Mouse (Mus musculus): ENCODE results near the gene Rasgef1c. TPM values are rescaled to one million over a fixed set of nuclear protein-coding genes. Genes with fewer than 3 reads are reported as not detected.

The Rasgef1c gene
- not detected for total RNA-seq (2023)

DNA sequence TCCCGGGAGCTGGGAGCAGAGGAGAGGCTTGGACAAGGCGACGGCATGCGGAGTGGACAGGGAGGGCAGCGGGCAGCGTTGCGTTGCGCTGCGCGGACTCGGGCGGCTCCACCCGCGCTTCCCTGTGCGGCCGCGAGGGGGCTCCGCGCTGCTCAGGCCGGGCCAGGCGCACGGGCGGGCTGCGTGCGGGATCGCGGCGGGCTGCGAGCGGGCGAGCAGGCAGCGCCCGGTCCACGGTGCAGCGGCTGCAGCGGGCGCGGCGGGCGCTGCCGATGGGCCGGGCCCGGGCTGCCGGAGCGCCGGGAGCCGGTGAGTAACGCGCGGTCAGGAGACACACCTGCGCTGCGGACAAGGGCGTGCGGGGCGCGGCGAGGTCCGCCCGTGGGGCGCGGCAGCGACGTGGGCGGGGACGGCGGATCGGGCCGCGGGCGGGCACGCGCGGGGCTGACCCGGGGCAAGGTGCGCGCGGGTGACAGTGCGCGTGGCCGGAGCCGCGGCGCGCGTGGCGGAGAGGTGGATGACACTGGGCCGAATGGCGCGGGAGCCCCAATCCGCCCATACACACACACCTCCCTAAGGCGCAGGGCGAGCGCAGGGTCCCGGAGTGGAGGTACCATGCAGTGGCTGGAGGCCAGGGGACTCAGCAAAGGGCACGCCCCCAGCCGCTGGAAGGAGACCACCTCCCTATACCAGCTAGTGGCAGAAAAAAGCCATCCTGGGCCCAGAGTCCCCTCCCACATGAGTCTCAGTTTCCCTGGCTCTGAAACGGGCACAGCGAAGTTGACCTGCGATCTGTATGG lies at the start of gene Rasgef1c:
TSS of gene Rasgef1c (plus strand) at position 177 of the 800 bp plus-strand sequence.

DNA sequence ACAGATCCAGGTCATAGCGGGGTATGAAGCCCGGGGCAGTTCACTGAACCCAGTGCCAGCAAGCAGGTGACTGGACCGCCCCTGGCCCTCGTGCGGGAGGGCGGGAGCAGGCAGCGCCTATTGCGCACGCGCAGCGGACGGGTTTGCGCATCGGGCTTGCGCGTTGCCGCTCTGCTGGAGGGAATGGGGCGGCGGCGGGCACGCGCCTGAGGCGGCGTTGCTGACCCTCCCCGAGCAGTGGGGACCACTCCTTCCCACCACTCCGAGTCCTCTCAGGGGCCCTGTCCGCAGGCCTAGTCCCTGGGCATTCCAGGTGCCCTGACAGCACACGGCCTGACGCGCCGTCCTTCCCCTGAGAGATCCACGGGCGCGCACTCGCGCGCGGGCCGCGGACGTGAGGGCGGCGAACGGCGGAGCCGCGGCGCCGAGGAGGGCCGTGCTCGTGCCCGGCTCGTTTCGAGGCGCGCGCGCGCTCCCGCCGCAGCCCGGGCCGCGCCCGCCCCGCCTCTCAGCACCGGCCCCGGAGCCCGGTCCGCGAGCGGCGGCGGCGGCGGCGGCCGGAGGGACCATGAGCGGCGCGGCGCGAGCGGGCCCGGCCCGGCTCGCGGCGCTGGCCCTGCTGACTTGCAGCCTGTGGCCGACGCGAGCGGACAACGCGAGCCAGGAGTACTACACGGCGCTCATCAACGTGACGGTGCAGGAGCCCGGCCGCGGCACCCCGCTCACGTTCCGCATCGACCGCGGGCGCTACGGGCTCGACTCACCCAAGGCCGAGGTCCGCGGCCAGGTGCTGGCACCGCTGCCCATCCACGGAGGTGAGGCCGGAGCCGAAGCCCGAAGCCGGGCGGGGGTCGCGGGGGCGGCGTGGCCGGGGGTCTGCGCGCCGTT lies 123.4 kb downstream of the Rasgef1c start, which contains the start of gene Rnf130:
TSS of gene Rnf130 (plus strand) at position 514 of the 888 bp plus-strand sequence.

Other genes with a start within 250 kb of the Rasgef1c start
- gene Scgb3a1, start 238.2 kb upstream of the Rasgef1c start, total RNA-seq (2023) = not detected
- 10 to 100 TPM; 52.4 to 56.5 TPM for gene Cnot6, start 189.1 kb upstream of the Rasgef1c start, total RNA-seq (2023)
- under 1 TPM in 1 of 2 experiments, not detected in 1; 0.13 TPM for gene Gfpt2, start 107.7 kb upstream of the Rasgef1c start, total RNA-seq (2023)
- gene Mapk9, start 55.1 kb upstream of the Rasgef1c start, total RNA-seq (2023) = 10 to 100 TPM; 25.2 to 31.1 TPM
- 100 to 1,000 TPM; 233 to 245 TPM for gene Rnf130, start 123.5 kb downstream of the Rasgef1c start, total RNA-seq (2023)
- 10 to 100 TPM; 57.0 to 57.3 TPM for gene Tbc1d9b, start 229.6 kb downstream of the Rasgef1c start, total RNA-seq (2023)

All from neutrophil, adult 83 days (primary cell).